Mouse (Mus musculus) right cerebral cortex, adult 18-20 months (tissue): ENCODE results near the gene Fam102a.

Experiments used
- DNase-seq: peaks from one replicate; pipeline ENCODE4 v3.0.0; 2022; ENCODE audit warnings: mixed read lengths

The Fam102a gene

DNA sequence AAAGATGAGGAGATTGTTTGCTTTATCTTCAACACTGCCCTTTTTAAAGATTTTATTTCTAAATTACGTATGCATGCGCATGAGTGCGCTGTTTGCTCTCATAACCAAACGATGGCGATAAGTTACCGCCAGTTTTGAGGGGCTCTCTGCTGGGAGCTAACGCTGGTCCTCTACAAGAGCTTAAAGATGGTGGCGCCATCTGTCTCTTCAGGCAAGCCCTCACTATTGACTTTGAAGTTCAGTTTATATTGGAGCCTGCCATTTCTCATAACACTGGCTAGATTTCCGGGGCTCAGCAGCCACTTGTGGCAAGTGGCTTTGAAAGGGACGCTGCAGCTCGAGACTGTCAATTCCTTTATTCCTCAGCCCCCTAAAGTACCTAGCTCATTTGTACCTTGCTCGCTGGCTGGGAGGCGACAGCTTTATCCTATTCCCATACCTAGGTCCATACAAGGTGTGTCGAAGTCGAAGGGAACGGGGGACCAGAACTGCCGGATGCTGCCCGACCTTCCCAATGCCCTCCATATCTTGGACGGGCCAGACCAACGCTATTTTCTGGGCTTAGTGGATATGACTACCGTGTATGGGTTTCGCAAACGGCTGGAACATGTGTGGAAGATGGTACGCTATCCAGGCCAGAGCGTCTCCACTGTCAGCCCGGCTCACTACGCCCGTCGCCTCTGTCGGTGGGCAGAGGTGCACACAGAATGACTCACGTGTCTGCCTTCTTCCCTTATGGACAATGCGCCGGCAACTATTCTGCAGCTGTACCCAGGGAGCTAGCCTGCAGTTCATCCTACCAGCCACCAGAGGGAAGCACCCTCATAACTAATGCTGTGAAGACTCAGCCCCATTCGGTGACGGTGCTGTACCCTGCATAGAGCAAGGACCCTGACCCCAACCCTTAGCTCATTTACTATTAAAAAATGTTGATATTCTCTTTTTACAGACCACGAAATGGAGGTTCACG lies 48.0 kb downstream of the Fam102a start:
- DNase-seq, result peak; percentile 89

DNA sequence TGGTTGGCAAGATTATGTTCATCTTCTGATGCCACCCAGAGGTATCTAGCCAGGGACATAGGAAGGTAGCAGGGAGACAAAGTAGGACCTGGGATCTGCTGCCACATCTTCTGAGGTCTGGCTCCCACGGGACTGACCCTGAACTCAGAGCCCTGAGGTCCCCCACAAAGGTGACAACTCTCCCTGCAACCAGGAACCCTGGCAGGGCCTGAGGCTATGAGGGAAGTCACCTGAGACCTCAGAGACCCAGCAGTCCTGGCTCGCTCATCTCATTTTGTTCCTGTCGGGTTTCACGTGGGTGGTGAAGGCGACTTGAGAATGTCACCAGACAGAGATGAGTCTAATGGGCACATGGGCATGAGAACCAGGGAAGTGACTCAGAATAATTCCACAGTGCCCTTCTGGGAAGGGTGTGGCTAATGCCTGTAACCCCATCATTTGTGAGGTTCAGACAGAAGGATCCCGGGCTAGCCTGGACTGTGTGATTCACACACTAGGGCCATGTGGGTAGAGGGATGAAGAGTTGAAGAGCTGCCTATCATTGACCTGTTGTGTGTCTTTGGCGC lies 50.1 kb downstream of the Fam102a start:
- DNase-seq, result no peak

DNA sequence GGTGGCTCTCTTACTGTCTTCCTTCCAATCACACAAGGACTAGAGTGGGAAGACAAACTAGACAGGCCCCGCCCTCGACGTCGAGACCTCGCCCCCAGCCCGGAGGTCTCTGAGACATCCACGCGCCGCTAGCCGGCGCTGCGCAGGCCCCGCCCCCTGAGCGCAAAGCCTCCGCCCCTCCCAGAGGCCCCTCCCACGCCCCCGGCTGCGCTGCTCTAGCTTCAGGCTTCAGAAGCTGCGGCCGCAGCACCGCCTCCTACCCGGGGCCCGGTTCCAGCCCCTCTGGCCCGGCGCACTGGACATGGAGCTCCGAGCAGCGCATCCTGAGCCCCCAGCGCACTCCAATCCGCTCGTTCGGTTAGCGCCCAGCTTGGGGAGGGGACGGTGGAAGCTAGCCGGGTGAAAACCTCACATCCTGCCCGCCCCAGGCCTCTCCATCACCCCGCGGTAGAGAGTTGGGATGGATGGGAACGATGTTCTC lies 51.8 kb downstream of the Fam102a start, which contains the start of gene St6galnac4:
TSS of gene St6galnac4 (plus strand) at position 225 of the 481 bp plus-strand sequence.
- peak; percentile 93 for DNase-seq

DNA sequence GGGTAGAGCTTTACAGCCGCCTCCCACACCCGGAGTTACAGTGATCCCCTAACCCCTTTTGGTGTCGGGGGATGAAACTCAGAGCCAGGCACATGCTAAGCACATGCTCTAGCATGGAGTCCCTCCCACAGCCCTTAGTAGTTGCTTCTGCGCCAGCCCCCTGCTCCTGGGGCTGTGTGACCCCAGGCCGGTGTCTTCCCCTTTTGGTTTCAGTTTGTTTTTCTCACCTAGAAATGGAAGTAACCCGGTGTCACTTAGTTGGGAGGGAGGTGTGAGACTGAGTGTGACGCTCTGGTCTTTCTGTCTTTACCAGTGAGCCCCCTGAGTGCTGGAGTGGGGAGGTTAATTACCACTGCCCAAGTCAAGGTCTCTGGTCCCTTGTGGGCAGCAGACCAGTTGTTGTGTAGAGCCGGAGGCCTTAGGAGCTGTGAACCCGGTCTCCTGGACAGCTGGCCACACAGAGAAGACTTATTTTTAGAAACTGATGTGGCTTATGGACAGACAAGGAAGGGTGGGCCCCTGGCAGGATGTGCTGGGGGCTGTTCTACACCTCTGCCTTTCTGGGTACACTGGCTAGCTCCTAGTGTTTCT lies 52.7 kb downstream of the Fam102a start:
- DNase-seq, result no peak

DNA sequence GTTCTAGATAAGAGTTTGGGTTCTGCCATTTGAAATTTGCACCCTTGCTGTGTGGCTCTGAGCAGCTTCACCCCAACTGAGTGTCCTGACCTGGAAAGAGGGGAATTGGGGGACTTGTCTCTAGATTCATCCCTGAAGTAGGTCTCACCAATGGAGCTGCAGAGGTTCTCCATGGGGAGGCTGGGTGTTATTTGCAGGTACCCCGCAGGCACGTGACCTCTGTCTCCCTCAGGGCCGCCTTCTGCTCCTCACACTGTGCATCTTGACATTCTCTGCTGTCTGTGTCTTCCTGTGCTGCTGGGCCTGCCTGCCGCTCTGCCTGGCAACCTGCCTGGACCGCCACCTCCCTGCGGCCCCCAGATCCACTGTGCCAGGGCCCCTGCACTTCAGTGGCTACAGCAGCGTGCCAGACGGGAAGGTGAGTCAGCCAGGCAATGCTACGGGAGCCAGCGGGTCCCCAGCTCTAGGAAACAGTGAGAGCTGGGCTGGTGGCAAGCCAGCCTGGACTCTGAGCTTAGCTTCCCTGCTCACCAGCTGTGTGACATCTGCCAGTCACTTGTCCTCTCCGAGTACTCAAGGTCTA lies 54.2 kb downstream of the Fam102a start:
- peak; percentile 77 for DNase-seq

DNA sequence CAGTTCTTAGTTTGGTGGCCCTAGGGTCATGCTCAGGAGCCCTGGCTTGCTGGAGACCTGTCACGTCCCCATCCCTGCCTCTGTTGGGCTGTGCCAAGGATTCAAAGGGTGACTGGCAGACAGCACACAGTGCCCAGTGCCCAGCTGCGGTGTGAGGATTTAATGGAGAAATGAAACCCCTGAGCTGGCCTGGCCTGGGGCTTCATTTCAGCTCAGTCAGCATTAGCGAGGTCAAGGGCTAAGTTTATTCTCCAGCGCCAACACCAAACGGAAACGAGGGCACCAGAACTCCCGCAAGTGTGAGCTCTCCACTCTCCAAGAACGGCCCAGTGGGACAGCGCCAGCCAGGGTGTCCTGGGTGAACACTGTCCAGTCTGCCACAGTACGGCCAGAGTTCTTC lies 55.1 kb downstream of the Fam102a start:
- no peak for DNase-seq

DNA sequence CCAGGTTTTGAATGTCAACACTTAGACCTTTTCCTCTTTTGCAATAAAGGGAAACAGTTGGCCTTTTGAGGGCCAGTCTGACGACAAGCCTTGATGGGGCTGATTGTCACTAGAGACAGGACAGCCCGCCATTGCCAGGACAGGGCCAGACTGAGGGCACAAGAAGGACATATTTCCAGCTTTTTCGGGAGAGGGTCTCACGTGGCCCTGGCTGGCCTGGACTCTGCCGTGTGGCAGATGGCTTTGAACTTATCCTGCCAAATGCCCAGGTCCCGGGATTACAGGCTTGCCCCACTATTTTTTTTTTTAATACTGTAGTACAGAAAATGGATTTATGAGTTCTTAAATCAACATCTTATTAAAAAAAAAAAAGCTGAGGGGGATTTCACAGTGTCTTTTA lies 56.1 kb downstream of the Fam102a start:
- no peak for DNase-seq

DNA sequence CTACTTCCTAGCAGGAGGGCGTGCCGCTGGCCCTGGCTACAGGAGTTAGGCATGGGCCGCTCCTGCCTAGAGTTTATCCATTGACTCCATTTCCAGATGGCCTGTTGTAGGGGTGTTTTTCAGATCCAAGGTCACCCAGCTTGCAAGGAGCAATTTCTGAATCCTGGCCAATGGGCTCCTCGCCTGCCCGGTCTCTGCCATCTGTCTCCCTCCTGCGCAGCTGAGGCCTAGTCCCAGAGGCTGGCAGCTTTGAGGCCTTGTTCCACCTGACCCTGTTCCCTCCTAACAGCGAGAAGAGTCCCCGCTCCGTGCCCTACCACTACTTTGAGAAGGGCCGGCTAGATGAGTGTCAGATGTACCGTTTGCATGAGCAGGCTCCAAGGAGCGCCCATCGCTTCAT lies 61.6 kb downstream of the Fam102a start:
- DNase-seq, result no peak

DNA sequence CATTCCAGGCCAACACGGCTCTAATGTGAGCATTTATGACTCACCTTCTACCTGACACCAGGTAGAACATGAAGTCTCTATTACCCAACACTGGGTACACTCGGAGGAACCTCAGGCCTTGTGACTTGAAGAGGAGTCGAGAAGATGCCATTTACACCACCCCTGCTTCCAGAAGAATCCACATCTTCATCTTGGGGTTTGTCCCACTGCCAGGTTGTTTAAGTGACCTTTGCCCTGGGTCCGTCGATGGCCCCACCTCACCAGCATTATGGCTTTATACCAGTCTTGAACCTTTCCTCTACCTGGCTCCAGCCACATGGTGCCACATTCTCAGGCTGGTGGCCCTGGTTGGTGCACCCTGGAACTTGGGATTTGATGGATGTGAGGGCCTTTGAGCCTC lies 62.1 kb downstream of the Fam102a start:
- no peak for DNase-seq

DNA sequence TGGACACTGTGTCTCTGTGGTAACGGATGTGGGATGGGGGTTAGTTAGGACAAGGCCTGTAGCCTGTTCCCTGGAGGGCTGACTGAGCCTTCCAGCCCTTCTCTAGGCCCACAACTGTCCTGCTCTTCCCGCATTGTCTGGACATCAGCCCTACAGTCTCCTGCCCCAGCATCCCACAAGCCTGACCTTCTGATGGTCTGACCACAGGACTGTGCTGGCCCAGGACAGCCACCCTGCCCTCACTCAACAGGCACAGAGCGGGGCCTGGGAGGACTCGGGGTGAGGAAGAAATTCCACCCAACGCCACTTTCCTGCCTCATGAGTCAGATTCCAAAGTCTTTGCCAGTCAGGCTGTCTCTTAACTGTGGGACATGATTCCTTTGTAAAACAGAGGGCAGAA lies 62.6 kb downstream of the Fam102a start:
- no peak for DNase-seq

DNA sequence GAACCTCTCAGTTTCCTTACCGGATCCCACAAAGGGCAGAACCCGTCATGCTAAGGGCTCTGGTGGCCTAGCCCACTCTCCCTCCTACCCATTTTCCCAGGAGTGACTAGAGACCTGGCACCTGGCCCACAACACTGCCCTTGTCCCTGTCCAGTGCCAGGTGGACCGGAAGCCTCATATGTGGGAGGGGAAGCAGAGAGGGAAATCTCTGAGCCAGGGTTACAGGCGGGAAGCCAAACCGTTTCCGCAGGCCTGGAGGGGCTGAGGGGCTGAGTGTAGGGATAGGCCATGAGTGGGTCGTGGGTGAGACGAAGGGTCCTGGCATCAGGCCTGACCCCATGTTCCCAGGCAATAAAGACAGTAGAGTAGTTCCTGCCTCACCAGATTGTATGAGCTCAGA lies 63.4 kb downstream of the Fam102a start:
- no peak for DNase-seq

DNA sequence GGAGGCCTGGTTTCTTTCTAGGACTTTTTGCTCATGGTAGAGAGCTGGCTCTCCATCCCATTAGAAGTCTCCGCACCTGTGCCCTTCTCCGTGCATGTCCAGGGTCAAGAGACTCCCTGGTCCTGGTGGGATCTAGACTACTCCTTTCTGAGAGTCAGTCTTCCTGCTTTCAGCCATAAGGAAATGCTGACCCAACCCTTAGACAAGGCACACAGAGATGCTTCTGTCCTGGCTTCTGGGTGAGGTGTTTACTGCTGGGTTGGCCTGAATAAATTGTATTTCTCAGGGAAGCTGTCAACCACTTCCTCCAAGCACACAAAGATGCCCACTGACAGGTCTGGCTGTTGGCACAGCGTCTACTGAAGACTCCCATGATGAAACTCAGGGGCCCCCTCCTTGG lies 64.3 kb downstream of the Fam102a start, which contains the start of gene St6galnac6:
TSS of gene St6galnac6 (plus strand) at position 301 of the 400 bp plus-strand sequence.
- DNase-seq, result no peak

DNA sequence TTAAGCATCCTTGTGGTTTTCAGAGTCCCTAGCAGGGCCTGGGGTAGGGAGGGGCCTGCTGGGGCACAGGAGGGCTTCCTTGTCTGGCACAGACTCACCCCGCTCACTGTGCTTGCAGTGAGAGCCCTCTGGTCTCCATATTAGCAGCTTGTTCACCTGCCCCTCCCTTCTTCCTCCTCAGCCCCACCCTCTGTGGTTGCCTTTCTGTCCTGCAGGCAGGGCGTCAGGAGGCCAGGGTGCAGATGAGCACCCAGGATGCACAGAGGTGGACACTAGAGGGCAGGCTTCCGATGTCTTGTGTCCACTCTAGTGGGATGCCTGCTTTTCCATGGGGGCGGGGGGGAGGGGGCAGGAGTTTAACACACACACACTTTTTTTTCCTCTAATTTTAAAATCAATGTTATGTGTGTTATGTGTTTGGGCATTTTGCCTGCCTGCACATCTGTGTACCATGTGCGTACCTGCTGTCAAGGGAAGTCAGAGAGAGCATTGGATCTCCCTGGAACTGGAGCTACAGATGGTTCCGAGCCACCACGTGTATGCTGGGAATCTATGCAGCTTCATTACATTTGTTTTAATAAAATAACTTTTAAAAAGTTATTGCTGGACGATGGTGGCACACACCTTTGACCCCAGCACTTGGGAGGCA lies 66.4 kb downstream of the Fam102a start:
- no peak for DNase-seq

DNA sequence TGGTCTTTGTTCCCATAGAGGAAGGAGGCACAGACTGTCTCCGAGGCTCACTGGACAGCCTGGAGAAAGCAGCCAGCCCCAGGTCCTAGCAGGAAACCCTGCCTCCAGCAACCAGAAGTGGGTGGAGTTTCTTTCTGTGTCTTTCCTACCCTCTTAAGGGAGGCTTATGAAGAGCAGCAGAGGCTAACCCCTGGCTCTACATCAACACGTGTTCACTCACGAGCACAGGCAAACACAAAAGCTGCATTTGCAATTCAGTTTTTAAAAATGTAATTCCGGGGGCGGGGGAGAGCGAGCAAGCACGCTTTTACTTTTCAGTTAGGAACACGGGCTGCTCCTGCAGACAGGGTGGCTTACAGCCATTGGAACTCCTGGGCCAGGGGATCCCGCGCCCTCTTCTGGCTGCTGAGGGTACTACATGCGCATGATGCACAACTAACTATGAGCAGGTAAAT lies 67.5 kb downstream of the Fam102a start:
- DNase-seq, result peak; percentile 88

DNA sequence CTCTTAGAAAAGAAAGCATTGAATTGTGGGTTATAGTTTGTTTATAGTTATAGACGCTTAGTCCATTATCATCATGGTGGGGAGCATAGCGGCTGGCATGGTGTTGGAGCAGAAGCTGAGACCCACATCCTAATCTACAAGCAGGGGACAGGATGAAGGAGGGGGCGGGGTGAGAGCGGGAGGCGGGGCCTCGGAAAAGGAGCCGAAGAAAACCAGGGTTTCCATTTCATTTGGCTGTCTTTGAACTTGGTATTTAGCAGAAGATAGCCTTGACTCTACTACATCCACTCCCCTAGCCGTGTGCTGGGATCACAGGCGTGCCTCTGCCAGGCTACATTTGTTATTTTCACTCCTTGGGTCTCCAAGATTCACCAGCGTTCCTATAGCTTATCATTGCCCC lies 69.5 kb downstream of the Fam102a start:
- DNase-seq, result no peak

DNA sequence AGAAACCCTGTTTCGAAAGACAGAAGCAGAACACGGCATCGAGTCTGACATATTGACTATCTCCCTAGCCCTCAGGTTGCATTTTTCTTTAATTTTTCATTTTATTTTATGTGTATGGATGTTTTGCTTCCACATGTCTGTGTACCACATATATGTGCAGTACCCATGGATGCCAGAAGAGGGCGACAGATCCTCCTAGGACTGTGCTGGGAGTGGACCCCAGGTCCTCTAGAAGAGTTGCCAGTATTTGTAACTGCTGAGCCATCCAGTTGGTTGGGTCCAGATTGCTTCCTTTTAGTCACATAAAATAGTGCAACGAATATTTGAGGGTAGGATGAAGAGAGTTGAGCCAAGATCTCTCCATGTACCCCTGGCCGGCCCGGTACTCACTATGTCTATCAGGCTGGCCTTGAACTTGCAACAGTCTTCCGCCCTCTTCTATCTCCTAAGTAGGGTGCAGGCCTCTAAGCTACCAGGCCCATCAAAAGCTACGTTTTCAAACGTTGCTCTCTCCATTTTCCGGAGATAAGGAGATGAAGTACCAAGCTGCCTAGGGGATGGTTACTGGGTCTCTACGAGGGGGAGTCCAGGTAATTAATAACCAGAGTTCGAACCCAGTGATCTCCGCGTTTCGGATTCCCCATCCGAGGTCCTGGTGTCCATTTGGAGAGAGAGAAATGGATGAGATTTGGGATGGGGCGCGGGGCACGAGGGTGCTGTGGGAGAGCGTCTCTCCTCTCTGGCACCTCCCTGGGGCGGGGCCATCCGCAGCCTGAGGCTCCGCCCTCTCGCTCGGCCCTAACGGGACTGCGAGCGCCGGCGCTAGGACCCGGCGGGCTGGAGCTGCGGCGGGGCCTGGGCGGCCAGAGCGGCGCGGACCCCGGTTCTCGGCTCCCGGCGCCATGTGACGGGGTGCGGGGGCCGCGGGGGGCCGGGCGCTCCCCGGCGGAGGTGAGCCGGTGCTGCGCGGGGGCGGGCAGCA lies 71.3 kb downstream of the Fam102a start:
- DNase-seq, result peak; percentile 91

DNA sequence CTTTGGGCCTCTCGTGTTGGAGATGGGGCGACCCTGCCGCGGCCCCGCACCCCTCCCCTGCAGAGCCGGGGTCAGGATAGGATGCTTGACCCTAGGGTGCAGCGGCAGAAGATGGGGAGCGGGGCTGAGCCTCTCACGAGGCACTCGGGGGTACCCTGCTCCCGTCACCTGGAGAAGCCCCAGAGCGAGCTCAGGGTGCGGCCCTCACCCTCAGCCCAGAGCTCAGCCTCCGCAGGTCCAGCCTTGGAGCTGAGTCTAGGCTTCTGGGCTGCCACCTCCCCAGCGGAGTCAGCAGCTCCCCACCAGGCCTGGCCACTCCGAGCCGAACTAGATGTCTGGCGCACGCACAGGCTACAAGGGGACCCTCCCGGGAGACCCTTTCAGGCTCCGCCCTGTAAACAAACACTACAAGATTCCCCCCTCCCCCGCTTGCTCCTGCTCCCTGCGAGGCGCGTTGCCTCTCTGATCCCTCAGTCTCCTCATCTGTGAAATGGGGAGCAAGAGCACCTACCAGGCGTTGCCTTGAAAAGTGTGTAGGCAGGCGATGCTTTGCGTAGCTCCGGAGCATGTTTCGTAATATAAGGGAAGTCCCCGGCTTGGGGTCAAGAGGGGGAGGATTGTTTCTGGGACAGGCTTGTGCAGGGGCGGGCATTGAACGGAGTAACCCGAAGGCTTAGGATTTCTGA lies 72.3 kb downstream of the Fam102a start:
- DNase-seq, result peak; percentile 63

DNA sequence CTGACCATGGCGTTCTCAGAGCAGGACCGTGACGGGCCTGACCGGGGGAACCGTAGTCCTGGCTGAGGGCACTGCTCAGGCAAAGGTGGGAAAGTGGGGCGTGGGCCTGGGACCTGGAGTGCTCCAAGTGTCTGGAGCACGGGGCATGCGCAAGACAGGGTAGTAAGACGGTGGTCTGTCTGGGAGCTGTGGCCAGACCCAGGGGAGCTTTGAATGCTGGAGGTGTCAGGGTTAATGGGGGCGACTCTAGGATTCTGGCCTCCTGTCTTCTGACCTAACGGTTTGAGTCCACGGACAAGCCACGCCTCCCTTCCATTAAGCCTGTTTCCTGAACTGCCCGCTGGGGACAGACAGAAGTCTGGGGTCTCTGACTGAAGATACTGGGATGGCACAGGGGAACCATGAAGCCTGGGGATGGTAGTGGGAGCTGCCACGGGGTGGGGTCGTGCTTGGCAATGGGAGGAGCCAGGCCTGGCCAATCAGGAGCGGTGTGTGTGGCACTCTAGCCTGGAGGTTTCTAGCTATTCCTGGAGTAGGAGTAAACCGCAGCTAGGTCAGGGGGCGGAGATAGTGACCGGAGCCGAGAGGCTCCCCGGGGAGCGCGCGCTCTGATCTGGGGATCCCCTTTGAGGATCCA lies 73.1 kb downstream of the Fam102a start:
- peak; percentile 53 for DNase-seq

DNA sequence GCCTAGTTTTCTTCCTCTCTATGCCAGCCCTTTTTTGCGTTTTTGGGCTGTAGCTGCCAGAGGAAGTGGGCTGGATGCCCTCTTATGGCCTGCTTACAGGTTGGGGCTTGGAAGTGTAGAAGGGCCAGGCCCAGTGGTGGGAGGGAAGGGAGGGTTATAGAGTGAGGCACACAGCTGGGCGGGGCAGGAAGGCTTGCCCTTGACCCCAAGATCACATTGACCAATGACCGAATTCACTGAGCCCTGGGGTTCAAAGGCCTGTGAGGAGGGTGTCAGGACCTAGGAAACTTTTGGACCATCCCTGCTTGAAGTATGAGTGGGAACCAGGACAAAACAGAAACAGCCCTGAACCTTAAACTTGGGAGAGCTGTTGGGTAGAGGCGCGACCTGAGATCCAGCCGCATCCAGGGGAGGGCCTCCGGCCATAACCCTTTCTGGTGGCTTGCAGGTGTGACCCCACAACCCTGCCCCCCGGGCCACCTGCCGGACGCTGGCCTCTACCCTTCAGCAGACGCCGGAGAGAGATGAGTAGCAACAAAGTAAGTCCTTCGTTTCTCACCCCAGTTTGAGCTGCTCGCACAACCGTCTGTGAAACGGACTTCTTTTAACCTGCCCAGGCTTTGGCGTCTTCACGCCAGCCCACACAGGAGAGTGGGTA lies 73.8 kb downstream of the Fam102a start:
- DNase-seq, result no peak
